Mouse (Mus musculus) brain, adult 2 months (tissue): ENCODE results near the gene Lrriq1.

Experiments
- DNase-seq: peaks from one replicate; pipeline ENCODE4 v3.0.0; 2011; ENCODE audit warnings: low read depth, low spot score

Gene Lrriq1

GRCm38 (mm10) chr10:103029132-103029729 is 206.9 kb downstream of the Lrriq1 start:
- no peak for DNase-seq

DNA sequence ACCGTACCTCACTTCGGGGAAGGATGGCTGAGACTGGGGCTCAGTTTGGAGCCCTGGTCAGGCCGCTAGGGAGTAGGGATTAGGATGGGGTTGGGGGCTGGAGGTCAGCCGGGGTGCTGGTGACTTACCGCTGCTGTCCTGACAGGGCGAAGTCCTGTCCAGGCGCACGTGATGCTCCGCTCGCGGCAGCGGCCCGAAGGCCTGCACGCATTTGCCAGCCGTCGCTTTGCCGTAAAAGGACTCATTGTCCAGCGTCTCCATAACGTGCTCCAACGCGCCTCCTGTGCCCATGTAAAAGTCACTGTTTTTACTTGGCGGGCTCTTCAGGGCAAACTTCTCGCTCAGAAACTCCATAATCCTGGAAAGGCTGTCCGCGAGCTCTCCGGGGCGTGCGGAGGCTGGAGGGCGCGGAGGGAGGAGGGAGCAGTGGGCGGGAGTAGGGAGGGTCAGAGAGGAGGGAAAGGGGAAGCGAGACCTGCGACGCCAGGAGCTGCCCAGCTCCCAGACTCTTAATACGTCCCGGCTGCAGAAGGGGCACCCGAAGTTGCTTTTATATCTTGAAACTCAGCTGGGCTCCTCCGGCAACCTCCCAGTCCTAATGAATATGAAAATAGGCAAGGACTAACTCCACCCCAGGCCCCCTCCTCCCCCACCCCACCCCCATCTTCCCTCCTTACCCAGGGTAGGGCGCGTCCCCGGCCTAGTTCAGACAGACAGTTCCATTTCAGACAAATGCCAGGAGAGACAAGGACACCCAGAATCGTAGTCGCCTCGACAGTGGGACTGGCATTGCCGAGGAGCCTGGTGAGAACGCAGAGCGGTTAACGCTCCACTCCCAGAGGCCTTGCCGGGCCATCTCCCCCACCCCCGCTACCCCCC is 207.6 kb downstream of the Lrriq1 start:
- no peak for DNase-seq

DNA sequence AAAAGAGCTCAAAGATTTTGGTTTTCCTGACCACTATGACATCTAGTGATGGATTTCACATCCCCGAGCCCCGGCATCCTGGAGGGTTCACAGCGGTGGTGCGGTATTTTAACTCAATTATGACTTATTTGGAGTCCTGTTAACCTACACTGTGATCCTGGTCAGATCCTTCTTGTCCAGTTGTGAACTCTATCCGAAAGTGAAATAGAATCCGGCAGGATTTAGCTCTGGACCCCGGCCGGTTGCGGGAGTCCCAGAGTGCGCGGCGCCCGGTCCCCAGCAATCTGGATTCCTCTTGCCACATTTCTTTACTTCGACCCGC is 208.2 kb downstream of the Lrriq1 start:
- no peak for DNase-seq

DNA sequence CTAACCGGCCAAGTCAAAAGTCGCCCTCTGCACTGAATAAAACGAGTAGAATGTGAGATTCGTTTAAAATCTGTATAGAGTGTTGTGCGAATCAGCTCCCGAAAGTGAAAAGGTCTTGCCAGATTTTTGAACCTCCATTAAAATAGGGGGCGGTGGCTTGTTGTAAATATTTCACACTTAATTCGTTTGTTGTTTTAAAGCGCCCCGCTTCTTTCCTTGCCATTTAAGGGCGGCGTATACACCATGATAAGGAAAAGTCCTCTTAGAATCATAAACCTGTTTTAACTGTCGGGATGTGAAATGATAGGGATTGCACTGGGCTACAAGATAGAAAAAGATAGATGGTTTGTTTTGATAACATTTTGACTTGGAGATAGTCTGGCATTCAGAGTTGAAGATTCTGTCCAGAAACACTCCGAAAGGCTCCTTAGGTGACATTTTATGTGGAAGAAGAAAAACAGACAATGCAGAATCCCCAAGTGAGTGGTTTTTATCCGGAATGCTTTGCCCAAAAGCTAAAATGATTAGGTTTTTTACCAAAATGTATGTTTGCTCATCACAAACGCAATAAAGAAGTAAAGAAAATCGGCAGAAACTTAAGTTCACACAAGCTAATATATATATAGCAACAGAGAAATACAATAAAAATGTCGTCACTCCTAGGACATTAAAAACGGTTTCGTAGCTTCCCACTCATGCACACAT is 208.7 kb downstream of the Lrriq1 start:
- DNase-seq: no peak

DNA sequence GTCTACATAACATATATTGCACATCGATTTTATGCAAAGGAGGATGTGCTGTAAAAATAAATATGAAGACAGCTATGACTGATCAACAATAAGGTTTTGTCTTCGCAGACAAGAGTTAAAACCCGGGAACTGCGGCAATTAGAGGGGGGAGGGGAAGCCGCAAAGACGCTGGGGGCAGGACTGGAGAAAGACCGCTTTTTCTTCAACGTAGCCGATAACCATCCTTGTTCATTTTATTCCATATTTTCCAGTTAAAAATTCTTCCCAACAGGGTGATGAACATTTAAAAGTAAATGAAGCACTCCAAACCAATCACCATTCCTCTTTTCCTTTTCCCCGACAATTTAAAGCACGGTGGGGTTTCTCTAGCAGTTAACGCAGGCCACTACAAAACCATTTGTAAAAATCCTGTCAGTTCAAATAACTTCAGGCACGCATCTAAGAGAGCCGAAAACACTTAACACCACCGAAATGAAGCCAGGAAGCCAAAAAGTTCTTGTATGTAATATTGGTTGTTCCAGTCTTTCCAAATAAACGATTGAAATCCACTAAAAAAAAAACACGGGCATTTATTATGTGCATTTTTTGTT is 209.4 kb downstream of the Lrriq1 start:
- no peak for DNase-seq

DNA sequence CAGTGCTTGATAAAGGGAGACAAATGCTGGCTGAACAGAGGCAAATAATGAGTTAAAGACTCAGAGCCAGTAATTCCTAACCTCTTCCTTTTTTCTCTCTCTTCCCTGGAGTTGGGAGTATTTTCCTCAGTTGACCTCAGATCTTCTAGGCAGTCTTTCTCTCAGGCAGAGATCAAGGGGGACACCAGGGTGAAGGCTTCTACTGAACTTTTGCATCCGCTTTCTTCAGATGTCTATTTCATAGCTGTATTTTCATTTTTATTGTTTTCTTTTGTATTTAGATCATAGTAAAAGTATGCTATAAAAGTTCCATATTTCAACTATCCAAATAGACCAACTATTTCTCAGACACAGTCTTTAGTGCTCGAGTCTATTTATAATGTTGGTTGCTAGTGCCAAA is 233.6 kb downstream of the Lrriq1 start:
- no peak for DNase-seq

DNA sequence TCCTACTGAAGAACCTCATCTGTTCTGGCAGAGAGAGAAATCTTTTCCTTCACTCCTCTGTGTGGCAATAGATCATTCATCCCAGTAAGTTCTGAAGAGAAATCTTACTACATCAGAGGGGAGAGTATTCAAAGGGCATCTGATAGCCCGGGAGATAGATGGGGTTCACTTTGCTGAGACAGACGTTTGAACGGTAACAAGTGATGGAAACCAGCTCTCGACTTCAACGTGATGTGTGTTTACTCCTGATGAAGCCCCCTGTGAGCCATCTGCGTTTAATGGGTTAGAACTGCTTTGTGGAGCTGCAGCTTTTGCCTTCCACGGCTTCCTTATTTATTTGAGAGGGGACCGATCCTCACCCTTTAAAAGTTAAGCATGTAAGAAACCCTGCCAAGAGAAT is 235.2 kb downstream of the Lrriq1 start:
- no peak for DNase-seq

DNA sequence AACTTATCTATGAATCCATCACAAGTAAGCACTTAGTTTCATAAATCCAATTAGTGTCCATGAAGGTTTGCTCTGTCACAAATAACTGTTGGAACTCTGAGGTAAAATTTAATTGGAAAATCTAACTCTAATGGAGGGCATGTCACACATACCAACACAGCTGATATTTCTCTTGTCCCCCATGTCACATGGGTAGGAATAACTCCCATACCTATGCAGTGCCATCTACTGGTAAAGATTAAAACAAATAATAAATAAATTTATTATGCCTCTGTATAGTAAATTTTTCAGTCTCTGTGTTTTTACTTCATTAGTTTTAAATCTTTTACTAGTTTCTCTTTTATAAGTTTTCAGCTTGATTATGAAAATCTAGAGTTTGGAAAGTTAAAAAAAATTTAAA is 236.5 kb downstream of the Lrriq1 start:
- no peak for DNase-seq
